Mouse (Mus musculus) neural tube, embryonic 12.5 days (tissue): Measurements from ENCODE around the gene Smarca2. TPM values are rescaled to one million over a fixed set of nuclear protein-coding genes. Genes with fewer than 3 reads are reported as not detected.
"Not testable (repeated sequence)": the region's sequence is repeated elsewhere in the genome, so short reads cannot be mapped to it uniquely, and the experiment has no call there.

Source experiments
- ATAC-seq: fragments of 200-750 bp; cut with Nextera tagmentation; 2 replicates; pipeline ENCODE4 v1.8.0; 2017; ENCODE audit warnings: low read depth, mild to moderate bottlenecking, moderate TSS enrichment, moderate library complexity; ENCODE audit not compliant: low FRiP score
- H3K27ac ChIP-seq: fragments of 300-500 bp; sonication (generic); 2 replicates; pipeline ENCODE4 v1.5.1; 2016
- H3K27me3 ChIP-seq: fragments of 300-500 bp; sonication (generic); replicated peaks from 2 replicates; pipeline ENCODE4 v1.6.1; 2016; ENCODE audit warnings: mild to moderate bottlenecking
- H3K36me3 ChIP-seq: fragments of 300-500 bp; sonication (generic); 2 replicates; pipeline ENCODE4 v1.6.1; 2016; ENCODE audit warnings: mild to moderate bottlenecking
- H3K4me1 ChIP-seq: fragments of 300-500 bp; sonication (generic); 2 replicates; pipeline ENCODE4 v1.6.1; 2016
- H3K4me2 ChIP-seq: fragments of 300-500 bp; sonication (generic); replicated peaks from 2 replicates; pipeline ENCODE4 v1.6.1; 2016; ENCODE audit warnings: mild to moderate bottlenecking
- H3K4me3 ChIP-seq: fragments of 300-500 bp; sonication (generic); 2 replicates; pipeline ENCODE4 v1.5.1; 2016
- H3K9ac ChIP-seq: fragments of 300-500 bp; sonication (generic); 2 replicates; pipeline ENCODE4 v1.6.1; 2016; ENCODE audit warnings: mild to moderate bottlenecking
- H3K9me3 ChIP-seq: fragments of 300-500 bp; sonication (generic); 2 replicates; pipeline ENCODE4 v1.6.1; 2016; ENCODE audit warnings: mild to moderate bottlenecking
- WGBS: fragments of 180-500 bp; shearing (Covaris S2); methylation state at CpG from one replicate; pipeline ENCODE4 v1.1.7; 2016; 5-methylcytosine and 5-hydroxymethylcytosine counted together
- polyA plus RNA-seq: library from polyadenylated mRNA; unstranded; fragments of >200 nt; fragmentation: Nextera tagmentation; extraction: Ambion mirVana; gene quantifications from 2 replicates; pipeline ENCODE4 v1.2.1, GENCODE M21; 2016

Gene Smarca2
- polyA plus RNA-seq, 1 experiment from 2014 or later, result 40.7 TPM

DNA sequence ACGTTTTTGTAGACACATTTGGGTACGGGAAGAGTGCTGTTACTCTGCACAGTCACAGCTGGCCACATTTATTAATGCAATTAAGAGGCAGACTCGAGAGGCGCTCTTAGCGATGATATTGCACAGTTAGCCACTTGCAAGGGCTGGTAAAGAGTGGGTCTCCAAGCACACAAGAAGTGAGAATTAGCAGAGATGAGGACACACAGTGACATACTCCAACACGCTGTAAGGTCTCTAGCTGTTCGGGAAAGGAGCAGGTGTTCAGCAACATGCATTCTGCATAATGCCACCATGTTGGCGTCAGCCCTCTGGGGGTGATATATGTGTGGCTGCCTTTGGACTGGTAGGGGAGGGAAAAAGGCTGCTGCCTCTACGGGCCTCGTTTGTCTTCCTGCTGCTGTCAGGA is 129.9 kb downstream of the Smarca2 start:
- WGBS, result 43% methylated on average over 10 of the region's 10 CpGs
- Histone ChIP-seq H3K27ac (no peak overlapping the region), H3K4me2 (no peak overlapping the region), H3K9ac (no peak overlapping the region), H3K4me1 (peaks cover 16% of the 10 kb centered on the region), H3K36me3 (no peaks in the 10 kb centered on the region), H3K9me3 (no peaks in the 10 kb centered on the region), H3K4me3 (no peak overlapping the region), H3K27me3 (no peaks in the 10 kb centered on the region)
- ATAC-seq, result peak; percentile 60

DNA sequence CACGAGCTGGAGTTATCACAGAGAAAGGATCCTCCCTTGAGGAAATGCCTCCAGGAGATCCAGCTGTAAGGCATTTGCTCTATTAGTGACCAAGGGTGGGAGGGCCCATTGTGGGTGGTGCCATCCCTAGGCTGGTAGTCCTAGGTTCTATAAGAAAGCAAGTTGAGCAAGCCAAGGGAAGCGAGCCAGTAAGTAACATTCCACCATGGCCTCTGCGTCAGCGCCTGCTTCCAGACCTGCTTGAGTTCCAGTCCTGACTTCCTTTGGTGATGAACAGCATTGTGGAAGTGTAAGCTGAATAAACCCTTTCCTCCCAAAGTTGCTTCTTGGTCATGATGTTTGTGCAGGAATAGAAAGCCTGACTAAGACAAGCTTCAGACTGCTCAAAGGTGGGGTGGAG is 140.2 kb downstream of the Smarca2 start:
- H3K27ac ChIP-seq, ATAC-seq: not testable (repeated sequence)
- WGBS, result 95% methylated on average over 4 of the region's 4 CpGs

DNA sequence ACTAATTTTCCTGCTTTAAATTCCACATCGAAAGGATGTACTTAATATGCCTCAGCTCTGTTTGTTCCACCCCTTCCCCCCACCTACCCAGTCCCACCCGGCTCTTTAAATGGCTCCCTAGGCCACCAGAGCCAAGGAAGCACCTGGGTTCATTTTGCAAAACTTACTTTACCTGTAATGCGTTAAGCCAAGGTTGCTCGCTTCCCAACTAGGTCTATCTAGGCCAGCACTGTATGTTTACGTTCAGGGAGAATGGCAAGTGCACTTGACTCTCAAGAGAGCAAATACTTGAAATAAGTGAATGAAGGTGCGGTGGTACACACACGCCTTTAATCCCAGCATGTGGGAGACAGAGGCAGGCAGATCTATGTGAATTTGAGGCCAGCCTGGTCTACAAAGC is 140.7 kb downstream of the Smarca2 start:
- WGBS, result 93% methylated on average over 7 of the region's 7 CpGs
- Histone ChIP-seq H3K27ac (no peak overlapping the region), H3K4me1 (peaks cover 18% of the 10 kb centered on the region), H3K9me3 (no peaks in the 10 kb centered on the region), H3K4me3 (no peak overlapping the region), H3K36me3 (no peaks in the 10 kb centered on the region), H3K9ac (no peak overlapping the region), H3K27me3 (no peaks in the 10 kb centered on the region), H3K4me2 (no peak overlapping the region)
- ATAC-seq, result no peak

More for the DNA sequence above, 140.2 kb downstream of the Smarca2 start:
- not testable (repeated sequence) for H3K27me3 ChIP-seq, H3K36me3 ChIP-seq, H3K9ac ChIP-seq, H3K4me3 ChIP-seq, H3K4me2 ChIP-seq, H3K9me3 ChIP-seq
- peaks cover 16% of the 10 kb centered on the region for H3K4me1 ChIP-seq

DNA sequence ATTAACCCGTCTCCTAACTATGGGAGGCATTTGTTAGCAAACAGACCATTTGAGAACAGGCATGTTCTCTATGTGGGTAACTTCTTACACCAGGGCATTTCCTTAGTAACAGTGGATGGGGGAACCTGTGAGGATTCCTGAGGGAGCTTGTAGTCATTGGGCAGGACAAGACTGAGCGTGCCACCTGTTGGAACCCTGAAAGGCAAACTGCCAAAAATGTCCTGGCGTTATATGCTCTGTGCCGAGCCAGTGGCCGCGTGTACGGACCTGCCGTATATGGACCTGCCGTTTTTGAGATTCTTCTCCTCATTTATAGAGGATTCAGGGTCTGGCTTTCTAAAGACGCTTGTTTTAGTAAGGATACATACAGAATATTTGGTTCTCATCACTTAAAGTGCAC is 141.4 kb downstream of the Smarca2 start:
- ATAC-seq, result no peak
- H3K4me2 ChIP-seq, result no peak overlapping the region
- H3K9me3 ChIP-seq, result no peaks in the 10 kb centered on the region

DNA sequence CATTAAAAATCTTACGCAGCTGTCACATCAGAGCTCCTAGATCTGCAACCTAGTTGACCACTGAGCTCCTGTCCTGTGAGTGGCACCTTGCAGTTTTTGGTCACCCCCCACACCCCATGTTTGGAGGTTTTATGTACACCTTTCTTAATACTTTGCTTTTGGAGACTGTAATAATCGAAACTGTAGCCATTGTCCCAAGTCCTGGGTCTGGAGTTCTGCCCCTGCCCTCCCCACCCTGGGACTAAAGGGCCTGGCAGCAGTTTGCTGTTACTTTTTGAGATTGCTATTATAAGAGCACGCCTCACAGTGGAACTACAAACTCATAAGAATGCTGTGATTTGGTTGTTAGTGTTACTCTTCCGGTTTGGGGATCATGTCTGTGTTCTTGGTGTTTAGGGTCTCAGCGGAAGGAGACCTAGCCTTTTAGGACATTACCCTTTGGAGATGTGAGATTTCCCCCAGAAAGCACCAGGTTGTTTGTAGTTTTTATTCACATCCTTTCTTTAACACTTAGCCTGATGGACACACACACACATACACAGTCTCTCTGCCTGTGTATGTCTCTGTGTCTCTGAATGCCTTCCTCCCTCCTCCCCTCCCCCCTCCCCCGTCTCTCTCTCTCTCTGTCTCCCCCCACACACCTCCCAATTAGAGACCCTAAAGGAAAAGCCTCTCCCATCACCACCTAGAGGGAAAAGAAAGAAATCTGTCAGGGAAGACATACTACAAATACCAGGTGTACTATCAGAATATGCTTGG is 142.0 kb downstream of the Smarca2 start:
- Histone ChIP-seq H3K9me3 (no peaks in the 10 kb centered on the region), H3K4me1 (peaks cover 18% of the 10 kb centered on the region), H3K4me2 (peak overlapping the region; percentile 66), H3K27me3 (no peaks in the 10 kb centered on the region), H3K9ac (peak overlapping the region; percentile 64), H3K36me3 (no peaks in the 10 kb centered on the region), H3K27ac (peak overlapping the region; percentile 95), H3K4me3 (peak overlapping the region; percentile 42)
- WGBS, result 56% methylated on average over 6 of the region's 6 CpGs
- peak; percentile 38 for ATAC-seq

More for the DNA sequence above, 141.4 kb downstream of the Smarca2 start:
- no peaks in the 10 kb centered on the region for H3K27me3 ChIP-seq
- no peak overlapping the region for H3K9ac ChIP-seq
- no peak overlapping the region for H3K27ac ChIP-seq
- peaks cover 18% of the 10 kb centered on the region for H3K4me1 ChIP-seq
- H3K36me3 ChIP-seq, result no peaks in the 10 kb centered on the region
- WGBS, result 91% methylated on average over 10 of the region's 10 CpGs
- H3K4me3 ChIP-seq, result no peak overlapping the region

DNA sequence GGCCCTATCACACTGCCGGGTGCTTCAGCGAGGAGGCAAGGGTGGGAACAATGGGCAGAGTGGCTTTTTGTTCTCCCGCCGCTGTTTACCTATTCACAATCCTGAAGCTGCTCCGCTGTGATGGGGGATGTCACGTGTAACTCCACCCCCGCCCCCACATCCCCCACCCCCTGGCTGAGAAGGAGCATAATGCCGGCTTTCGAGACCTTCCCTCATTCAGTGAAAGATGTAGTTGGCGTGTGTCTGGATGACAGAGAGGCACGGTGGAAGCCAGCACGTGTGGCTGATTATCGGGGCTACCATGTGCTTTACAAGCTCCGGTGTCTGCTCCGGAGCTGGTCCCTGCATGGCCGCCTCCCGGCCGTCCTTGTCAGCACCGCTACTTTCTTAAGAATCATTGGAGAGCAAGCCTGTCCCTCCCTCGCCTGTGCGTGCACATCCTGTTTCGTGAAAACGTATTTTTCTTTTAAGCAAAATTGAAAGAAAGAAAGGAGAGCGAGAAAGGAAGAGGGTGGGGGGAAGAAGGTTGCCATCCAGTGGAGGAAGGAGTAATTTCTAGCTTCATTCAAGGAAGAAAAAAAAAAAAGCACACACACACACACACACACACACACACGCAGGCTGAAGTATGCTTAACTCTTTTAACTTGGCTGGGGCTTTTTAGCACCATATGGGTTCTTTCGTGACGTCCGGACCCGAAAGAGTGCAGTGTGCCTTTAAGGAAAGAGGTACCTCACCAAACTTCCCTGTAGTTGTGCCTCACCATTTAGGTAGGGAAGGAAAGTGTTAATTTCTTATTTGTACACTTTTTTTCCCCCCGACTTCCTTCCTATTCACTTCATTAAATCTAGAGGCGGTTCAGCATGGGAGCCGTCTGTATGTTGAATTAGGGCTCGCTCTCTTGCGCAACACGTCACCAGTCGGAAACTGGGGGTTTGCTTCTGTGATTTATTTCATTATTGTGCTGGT is 143.0 kb downstream of the Smarca2 start:
- Histone ChIP-seq H3K4me3 (peak overlapping the region; percentile 42), H3K4me1 (peaks cover 18% of the 10 kb centered on the region), H3K9ac (peak overlapping the region; percentile 64), H3K4me2 (peak overlapping the region; percentile 66), H3K36me3 (no peaks in the 10 kb centered on the region), H3K27ac (peak overlapping the region; percentile 95), H3K9me3 (no peaks in the 10 kb centered on the region), H3K27me3 (no peaks in the 10 kb centered on the region)
- peak; percentile 94 for ATAC-seq
- WGBS, result under 1% methylated on average over 36 of the region's 36 CpGs

DNA sequence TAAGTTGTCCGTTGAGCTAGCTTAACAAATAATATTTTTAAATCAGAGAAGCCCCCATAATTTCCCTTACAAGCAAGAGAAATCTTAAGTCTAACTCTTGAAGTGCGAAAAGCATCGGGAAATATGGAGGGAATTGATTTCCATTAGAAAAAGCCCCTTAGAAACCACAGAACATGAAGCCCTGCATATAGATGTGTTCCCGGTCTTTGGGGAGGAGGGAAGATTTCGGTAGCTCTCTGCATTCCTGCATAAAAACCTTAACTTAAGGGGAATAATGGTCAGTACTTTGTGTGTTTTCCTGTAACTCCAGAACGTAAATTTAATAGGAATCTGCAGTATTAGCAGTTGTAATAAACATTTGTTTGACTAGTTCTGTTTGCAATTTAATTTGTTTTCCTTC is 143.8 kb downstream of the Smarca2 start:
- H3K9ac ChIP-seq, result peak overlapping the region; percentile 56
- peak overlapping the region; percentile 66 for H3K4me2 ChIP-seq
- under 1% methylated on average over 6 of the region's 6 CpGs for WGBS
- no peak for ATAC-seq
- H3K27ac ChIP-seq, result no peak overlapping the region
- no peaks in the 10 kb centered on the region for H3K27me3 ChIP-seq
- no peaks in the 10 kb centered on the region for H3K9me3 ChIP-seq
- peaks cover 18% of the 10 kb centered on the region for H3K4me1 ChIP-seq
- H3K36me3 ChIP-seq, result no peaks in the 10 kb centered on the region
- peak overlapping the region; percentile 42 for H3K4me3 ChIP-seq

DNA sequence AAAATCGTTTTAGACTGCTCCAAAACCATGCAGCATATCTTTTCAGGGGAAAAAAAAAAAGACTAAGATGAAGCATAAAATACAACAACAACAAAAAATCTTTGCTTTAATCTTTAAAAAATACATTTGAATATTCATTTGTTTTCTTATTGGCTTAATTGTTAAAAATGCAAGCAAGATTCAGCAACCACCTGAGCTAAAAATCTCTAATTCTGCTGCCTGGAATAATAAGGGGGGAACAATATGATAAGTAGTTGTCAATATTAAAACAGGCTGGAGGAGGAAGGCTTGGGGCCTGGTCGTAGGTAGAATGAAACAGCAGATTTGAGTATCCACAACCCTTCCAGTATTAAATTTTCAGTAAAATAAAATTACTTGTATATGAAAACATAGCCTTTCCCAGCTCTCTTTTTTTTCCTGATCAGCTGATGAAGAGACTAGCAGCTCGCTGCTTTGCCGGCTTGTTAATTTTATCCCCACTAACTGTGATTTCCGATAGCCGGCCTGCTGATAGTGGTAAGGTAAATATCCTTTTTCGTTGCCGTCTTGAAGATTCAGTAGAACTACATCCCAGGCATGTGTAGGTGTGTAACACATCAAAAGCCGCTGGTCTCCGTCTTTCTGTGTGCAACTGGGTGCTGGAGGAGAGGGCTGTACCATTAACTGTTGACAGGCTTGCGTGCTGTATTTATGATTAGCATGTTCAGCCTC is 144.7 kb downstream of the Smarca2 start:
- H3K9ac ChIP-seq, result 0 out of 2 replicates have a peak overlapping the region, but pooled peaks have one; percentile 56
- no peaks in the 10 kb centered on the region for H3K27me3 ChIP-seq
- no peak overlapping the region for H3K4me3 ChIP-seq
- peaks cover 18% of the 10 kb centered on the region for H3K4me1 ChIP-seq
- no peaks in the 10 kb centered on the region for H3K36me3 ChIP-seq
- WGBS, result 38% methylated on average over 11 of the region's 11 CpGs
- H3K27ac ChIP-seq, result peak overlapping the region; percentile 28
- ATAC-seq, result no peak
- H3K9me3 ChIP-seq, result no peaks in the 10 kb centered on the region
- peak overlapping the region; percentile 66 for H3K4me2 ChIP-seq

DNA sequence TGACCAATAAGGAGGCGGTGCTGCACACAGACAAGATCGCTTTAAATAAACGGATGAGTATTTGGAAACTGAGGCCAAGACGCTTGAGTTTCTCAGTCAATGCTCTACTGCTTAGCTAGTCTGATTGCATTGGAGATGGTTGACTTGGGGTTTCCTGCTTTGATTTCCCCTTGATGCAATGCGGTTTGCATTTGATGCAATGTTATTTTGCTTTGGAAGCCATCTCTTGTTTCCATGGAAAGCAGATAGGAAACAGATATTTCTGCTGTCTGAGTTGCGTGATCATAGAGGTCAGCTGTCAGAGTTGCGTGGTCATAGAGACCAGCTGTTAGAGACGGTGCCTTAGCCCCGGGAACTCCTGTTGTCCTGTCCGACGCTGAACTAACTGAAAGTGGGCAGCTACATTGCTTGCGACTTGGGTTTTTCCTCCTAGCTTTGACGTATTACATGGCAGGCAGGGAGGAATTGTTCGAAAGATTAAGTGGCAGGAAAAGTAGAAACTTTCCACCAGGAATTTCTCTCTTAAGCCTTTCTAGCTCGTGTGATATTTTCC is 147.8 kb downstream of the Smarca2 start:
- no peaks in the 10 kb centered on the region for H3K36me3 ChIP-seq
- H3K27ac ChIP-seq, result no peak overlapping the region
- no peak overlapping the region for H3K4me3 ChIP-seq
- H3K9ac ChIP-seq, result no peak overlapping the region
- 91% methylated on average over 15 of the region's 15 CpGs for WGBS
- H3K9me3 ChIP-seq, result no peaks in the 10 kb centered on the region
- peaks cover 8% of the 10 kb centered on the region; the same call in 1 of the 2 replicates for H3K4me1 ChIP-seq
- no peaks in the 10 kb centered on the region for H3K27me3 ChIP-seq
- no peak for ATAC-seq
- no peak overlapping the region for H3K4me2 ChIP-seq

DNA sequence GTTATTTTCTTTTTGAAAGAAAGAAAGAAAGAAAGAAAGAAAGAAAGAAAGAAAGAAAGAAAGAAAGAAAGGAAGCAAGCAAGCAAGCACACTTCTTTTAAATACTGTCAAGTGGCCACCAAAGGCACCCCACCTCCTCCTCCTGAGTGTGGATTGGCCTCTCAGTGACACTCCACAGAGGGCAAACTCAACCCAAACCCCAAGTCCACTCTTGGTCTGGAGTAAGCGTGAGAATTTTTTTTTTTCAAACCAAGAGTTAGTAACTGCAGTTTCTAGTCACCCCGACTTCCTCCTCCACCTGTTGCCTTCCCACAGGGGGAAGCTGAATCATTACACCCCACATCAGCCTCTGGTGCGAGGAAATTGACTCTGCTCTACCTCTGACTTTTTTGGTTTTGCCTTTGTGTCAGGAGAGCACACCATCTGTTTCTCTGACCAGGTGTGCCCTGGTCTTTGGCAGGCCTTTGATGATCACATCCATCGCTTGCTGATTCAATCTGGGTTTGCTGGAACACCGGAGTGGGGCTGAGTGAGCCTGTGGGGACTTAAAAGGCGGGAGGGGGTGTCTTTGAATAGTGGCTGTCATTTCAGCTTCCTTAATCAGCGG is 148.5 kb downstream of the Smarca2 start:
- Histone ChIP-seq H3K27me3 (no peaks in the 10 kb centered on the region), H3K9me3 (no peaks in the 10 kb centered on the region), H3K4me1 (peaks cover 8% of the 10 kb centered on the region; the same call in 1 of the 2 replicates), H3K27ac (no peak overlapping the region), H3K36me3 (no peaks in the 10 kb centered on the region), H3K4me2 (no peak overlapping the region), H3K9ac (no peak overlapping the region), H3K4me3 (no peak overlapping the region)
- ATAC-seq, result no peak
- 71% methylated on average over 7 of the region's 7 CpGs for WGBS

DNA sequence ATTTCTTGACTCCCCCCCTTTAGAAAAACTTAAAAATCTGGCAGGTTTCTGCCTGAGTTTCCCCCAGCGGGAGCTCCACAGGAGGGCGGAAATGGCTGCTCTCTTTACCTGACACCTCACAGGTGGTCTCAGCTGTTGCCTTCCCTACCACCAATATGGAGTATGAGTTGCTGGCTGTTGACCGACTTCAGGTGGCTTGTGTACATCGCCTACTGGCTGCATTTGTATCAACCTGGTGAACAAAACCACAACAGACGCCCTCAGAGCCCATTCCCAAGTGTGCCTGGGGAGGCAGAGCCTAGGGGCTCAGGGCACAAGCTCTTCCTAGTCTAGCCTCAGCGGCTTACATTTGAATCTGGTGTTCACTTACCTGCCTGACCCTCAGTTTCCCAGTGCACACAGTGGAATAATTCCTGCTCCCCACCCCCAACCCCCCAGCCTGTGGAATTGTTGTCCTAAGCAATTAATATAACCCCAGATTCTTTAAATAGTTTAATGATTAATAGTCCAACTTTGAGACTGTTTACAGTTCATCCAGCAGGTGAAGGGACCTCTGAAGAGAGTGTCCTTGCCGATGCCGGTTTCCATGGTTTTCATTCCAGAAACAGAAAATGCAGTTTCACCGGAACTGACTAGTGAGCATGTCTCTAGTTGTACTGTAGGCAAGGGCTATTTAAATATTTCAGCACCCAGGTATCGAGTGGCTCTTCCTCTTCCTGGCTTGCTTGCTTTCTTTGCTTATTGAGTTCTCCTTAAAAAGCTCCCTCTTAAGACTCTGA is 149.4 kb downstream of the Smarca2 start:
- no peak overlapping the region for H3K4me2 ChIP-seq
- H3K36me3 ChIP-seq, result no peaks in the 10 kb centered on the region
- no peaks in the 10 kb centered on the region for H3K9me3 ChIP-seq
- no peak overlapping the region for H3K27ac ChIP-seq
- H3K9ac ChIP-seq, result no peak overlapping the region
- no peak for ATAC-seq
- 79% methylated on average over 10 of the region's 10 CpGs for WGBS
- H3K4me3 ChIP-seq, result no peak overlapping the region
- no peaks in the 10 kb centered on the region for H3K27me3 ChIP-seq
- H3K4me1 ChIP-seq, result peaks cover 8% of the 10 kb centered on the region; the same call in 1 of the 2 replicates
